Mouse (Mus musculus) WW6 (cell line): ENCODE data around the gene S100a4.

Experiments
- DNase-seq: peaks from one replicate; pipeline ENCODE4 v3.0.0-alpha.2; 2013; ENCODE audit warnings: low read depth, low spot score

Gene S100a4

DNA sequence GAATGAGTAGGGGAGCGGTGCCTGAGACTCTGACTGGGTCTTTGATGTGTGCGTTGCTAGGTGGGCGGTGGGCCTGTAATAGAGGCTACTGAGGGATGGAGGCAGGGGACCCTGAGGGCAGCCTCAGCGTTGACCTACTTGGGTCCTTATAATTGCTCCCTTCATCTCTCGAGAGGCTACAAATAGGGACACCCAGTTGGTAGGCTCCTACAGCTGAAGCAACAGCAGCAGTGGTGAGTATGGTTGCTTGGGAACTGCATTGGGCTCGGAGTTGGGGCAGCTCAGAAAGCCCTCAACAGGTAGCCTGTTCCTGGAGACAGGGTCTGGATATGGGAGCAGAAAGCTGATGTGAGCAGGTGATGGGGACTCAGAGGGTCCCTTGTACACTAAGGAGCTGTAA is 3.5 kb upstream of the S100a4 start:
- DNase-seq, result no peak

DNA sequence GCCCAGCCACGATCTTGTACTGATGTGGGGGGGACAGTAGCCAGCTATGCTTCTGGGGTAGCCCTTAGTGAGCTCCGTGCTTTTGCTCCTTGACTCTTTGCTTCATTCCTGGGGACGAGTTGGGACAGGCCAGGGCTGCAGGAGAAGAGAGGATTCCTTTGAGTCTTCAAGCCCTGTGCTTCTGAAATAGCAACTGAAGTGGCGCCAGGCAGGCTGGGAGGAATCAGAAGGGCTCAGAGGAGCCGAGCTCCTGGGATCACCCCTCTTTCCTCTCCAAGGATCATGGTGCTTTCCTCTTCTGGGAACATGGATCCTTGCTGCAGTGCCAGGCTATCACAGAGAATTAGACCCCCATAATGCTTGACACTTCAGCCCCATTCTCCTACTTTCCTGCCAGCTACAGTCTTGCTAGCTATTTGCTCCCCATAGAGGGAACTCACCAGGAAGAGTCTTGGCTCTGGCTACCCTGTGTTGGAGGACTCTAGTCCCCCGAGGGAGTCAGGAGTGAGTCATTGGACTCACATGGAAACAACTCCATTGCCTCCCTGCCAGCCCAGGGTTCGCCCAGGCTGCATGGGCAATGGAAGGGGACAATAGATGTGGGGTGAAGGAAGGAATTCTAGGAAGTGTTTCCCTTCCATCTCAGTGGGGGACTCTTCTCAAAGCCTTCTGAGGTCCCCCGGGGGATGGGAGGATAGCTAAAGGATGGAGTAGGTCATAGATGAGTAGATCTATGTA is 2.9 kb upstream of the S100a4 start:
- DNase-seq, result no peak

- DNase-seq, result no peak
Measured at GRCm38 (mm10) chr3:90601486-90602110, 2.0 kb upstream of the S100a4 start, which contains the start of gene Gm42674. Gm42674 (plus strand) TSS chr3:90601904.

GRCm38 (mm10) chr3:90604416-90604815 is 845 bp downstream of the S100a4 start:
- no peak for DNase-seq

DNA sequence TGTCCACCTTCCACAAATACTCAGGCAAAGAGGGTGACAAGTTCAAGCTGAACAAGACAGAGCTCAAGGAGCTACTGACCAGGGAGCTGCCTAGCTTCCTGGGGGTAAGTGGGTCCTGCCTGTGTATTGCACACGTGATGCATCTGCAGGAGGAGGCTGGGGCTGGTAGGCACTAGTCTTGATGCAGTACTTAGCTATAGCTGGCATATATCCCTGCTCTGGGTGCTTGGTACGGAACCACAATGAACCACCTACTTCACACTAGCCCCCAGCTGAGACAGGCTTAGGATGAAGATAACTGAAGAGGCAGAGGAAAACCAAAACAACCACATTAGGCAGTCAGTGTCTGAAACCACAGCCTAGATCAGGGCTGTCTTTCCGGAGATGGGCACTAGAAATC is 1.5 kb downstream of the S100a4 start:
- no peak for DNase-seq

DNA sequence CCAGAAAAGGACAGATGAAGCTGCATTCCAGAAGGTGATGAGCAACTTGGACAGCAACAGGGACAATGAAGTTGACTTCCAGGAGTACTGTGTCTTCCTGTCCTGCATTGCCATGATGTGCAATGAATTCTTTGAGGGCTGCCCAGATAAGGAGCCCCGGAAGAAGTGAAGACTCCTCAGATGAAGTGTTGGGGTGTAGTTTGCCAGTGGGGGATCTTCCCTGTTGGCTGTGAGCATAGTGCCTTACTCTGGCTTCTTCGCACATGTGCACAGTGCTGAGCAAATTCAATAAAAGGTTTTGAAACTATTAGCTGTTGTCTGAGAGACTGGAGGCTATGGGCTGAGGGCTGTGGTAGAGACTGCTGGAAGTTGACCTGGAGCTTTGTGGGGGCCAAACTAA is 2.2 kb downstream of the S100a4 start:
- no peak for DNase-seq

GRCm38 (mm10) chr3:90606185-90606584 is 2.6 kb downstream of the S100a4 start:
- DNase-seq, result no peak

DNA sequence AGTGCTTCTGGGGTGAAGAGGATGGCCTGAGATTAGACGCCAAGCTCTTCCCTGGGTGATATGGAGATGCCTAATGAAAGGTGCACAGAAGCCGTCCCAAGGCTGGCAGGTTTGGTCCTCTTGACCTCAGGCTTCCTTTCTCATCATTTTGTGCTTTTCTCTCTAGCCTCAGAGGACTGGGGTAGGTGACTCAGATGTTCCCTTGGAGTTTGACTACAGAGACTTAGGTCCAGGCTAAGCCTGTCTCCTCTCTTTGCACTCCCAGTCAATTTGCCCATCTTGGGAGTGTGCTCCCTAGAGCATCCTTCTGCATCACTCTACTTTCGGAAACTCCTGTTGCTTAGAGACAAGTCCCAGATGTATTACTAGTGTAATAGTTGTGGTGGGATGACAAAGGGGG is 3.8 kb downstream of the S100a4 start:
- no peak for DNase-seq

- no peak for DNase-seq
Measured at GRCm38 (mm10) chr3:90608223-90608622, 4.7 kb downstream of the S100a4 start, which contains the start of gene S100a5. S100a5 (plus strand) TSS chr3:90608523.

GRCm38 (mm10) chr3:90609102-90609501 is 5.5 kb downstream of the S100a4 start:
- DNase-seq, result no peak

GRCm38 (mm10) chr3:90611494-90611893 is 7.9 kb downstream of the S100a4 start:
- DNase-seq, result no peak

DNA sequence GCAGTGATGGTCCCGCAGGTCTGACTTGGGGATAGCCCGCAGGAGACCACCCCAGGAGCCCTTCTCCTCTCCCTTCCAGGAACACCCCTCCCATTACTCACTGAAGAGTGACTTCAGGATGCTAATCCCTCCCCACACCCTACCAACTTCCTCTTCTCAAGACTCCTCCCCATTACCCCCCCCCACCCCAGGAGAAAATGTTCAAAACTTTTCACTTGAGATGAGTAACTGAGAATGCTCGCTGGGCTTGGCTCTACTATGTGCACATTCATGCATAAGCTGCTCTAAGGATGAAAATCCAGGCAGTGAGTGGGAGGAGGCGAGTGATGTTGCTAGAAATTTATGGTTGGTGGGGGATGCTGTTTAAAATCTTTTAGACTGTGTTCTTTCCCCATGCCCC is 8.5 kb downstream of the S100a4 start:
- no peak for DNase-seq

- DNase-seq, result peak; percentile 55
Measured at GRCm38 (mm10) chr3:90612728-90613291, 9.2 kb downstream of the S100a4 start, which contains the start of gene S100a6. S100a6 (plus strand) TSS chr3:90612882.

DNA sequence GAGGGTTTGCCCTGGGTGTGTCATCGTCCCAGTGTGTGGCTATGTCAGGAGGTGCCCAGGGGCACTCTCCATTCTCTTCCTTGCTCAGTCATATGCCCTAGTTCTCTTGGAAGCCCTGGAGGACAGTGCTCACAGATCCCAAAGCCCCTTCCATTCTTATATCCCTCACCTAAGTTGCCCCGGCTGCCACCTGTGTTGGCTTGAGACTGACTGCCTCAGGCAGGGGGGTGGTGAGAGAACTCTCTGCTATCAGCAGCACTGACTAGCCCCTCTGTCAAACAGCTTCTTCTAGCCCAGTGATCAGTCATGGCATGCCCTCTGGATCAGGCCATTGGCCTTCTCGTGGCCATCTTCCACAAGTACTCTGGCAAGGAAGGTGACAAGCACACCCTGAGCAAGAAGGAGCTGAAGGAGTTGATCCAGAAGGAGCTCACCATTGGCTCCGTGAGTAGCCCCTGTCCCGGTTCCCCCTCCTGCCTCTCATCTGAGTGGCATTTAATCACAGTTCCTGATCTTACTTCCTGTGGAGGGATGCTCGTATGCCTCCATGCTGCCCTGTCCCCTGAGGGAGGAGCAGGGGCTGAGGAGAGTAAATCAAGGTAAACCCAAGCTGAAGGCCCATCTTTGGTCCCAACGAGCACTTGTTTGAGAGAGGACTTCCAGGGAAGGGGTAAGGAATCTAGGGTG is 10.0 kb downstream of the S100a4 start:
- DNase-seq, result no peak

DNA sequence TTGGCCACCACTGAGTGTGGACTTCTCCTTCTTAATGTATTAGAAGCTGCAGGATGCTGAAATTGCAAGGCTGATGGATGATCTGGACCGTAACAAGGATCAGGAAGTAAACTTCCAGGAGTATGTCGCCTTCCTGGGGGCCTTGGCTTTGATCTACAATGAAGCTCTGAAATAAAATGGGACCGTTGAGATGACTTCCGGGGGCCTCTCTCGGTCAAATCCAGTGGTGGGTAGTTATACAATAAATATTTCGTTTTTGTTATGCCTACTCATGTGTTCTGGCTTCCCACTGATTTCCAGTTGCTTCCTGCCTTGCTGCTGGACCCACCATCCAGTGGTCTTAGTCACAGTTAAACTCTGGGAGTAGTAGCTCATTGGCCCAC is 10.6 kb downstream of the S100a4 start:
- DNase-seq, result no peak

DNA sequence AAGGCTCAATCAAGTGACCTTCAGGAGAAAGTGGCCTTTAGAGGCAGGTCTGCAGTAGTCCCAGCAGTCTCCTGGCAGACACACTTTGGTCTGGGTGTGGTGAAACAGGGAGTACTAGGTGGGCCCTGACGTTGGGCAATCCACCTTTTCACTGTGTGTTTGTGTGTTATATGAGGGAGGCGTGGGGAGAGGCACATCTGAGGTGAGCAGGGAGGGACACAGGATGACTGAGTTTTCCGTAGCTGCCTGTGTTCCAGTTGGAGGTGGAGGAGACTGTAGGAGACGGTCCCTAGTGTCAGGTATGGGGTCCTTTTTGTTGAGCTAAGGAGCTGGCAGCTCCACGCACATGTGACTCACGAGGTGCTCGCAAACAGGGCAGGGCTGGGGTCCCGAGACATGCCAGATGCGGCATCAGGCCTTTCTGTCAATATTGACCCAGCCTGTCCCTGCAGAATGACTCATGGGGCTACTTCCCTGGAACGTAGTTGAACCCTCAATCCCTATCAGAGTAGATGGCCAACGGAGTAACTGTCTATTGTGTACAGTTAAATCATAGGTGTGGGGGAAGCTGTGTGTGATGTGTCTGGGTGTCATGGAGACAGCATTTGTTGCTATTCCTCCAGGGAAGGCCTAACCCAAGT is 11.2 kb downstream of the S100a4 start:
- no peak for DNase-seq

DNA sequence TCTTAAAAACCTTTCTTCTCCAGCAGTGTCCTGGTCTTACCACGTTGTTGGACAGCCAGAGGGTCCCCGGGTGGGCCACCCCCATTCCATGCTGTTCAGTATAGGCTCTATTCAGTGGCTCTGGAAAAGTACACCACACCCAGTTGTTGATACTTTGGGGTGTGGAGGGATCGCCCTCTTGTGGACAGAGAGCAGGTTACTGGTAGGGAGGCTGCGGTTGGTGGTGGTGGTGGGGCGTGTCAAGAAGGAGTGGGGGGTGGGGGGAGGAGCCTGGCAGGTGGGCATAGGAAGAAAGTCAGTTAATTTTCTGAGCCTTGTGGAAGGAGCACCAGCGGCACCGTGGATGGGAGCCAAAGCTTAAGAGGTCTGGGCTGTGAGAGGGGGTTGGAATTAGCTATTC is 11.8 kb downstream of the S100a4 start:
- DNase-seq, result peak; percentile 42

GRCm38 (mm10) chr3:90615911-90616310 is 12.3 kb downstream of the S100a4 start:
- DNase-seq, result no peak

DNA sequence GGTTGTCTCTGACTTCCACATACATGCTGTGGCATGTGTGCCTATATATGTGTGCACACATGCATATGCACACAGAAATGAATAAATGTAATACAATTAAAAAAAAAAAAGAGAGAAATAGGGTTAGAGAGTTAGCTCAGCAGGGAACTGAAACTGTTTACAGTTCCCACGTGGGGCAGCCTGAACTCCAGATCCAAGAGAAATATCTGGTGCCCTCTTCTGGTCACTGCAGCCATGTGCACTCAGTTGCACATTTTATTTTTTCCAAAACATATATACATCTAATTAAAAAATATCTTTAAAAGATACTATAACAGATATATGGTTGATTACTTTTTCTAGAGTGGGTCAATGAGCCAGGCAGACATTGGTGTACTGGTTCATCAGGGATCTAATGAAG is 14.0 kb downstream of the S100a4 start:
- DNase-seq, result no peak

DNA sequence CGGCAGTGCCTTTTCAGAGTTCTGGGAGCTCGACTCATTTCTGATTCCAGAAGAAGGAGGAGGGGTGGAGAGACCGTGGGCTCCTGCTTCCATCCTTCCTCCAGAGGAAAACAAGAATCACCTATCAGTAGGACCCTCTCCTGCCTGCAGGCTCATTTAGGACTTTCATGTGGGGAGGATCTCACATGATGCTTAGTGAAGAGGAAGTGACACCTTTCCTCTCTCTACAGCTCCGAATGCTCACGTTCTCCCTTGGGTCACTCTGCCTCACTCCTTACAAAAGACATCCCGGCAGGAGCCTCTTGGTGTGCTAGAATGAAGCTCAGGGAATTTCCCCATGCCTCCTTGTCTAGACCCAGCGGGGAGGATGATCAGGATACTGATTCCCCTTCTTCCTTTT is 18.0 kb downstream of the S100a4 start:
- no peak for DNase-seq

- DNase-seq, result no peak
Measured at GRCm38 (mm10) chr3:90623435-90624071, 20.0 kb downstream of the S100a4 start.
